ENCODE assay signal across 24 mouse cellular contexts in genomic region chr3:41676648-41677047, GRCm38 (mm10).
DNase-seq lines count a peak whose midpoint lies in the region; ATAC-seq and TF ChIP-seq lines count a peak whose summit lies in the region.
"Had no signal": no experiment of that assay in that cellular context is flagged by ENCODE, and none has a peak within 500 bp of the region (broad histone marks: within the 10 kb centered on the region; RNA-seq: fewer than 3 reads in every experiment).

No protein-coding gene starts in this region.

- H3K4me1 ChIP-seq in kidney, embryonic 14.5 days (ENCODE audit: control insufficient read depth, insufficient read depth, low read length): no peaks in the 10 kb centered on the region
- H3K4me1 ChIP-seq in kidney, postnatal 0 days (replicated peaks; ENCODE audit: insufficient read depth, low read length): no peaks in the 10 kb centered on the region
- no peaks in the 10 kb centered on the region for H3K4me1 ChIP-seq in kidney, adult 2 months (ENCODE audit: control insufficient read depth, insufficient read depth, low read length)
- H3K4me1 ChIP-seq in lung, embryonic 16.5 days (replicated peaks; ENCODE audit: control insufficient read depth, insufficient read depth, low read length): no peaks in the 10 kb centered on the region
- no peaks in the 10 kb centered on the region for H3K4me1 ChIP-seq in stomach, embryonic 16.5 days (ENCODE audit: control insufficient read depth, insufficient read depth, low read length)
- H3K4me1 ChIP-seq: forebrain, embryonic 10.5 days; forebrain, embryonic 13.5 days; heart, embryonic 10.5 days; heart, embryonic 13.5 days had no signal

- H3K4me2 ChIP-seq in kidney, embryonic 14.5 days (replicated peaks; ENCODE audit: low read depth, low read length): no peak overlapping the region
- no peak overlapping the region for H3K4me2 ChIP-seq in kidney, postnatal 0 days (ENCODE audit: low read length)
- H3K4me2 ChIP-seq in lung, embryonic 16.5 days (ENCODE audit: low read depth, low read length): no peak overlapping the region
- H3K4me2 ChIP-seq in stomach, embryonic 16.5 days (ENCODE audit: low read depth, low read length): no peak overlapping the region
- H3K4me2 ChIP-seq: forebrain, embryonic 13.5 days; heart, embryonic 13.5 days had no signal

- H3K27ac ChIP-seq in kidney, embryonic 14.5 days (ENCODE audit: low read depth, low read length): 0 out of 2 replicates have a peak overlapping the region, but pooled peaks have one; percentile 68
- H3K27ac ChIP-seq in kidney, postnatal 0 days: peak overlapping the region; percentile 60; the same call in 1 of the 2 replicates
- H3K27ac ChIP-seq in kidney, adult 2 months (ENCODE audit: insufficient read depth, low read depth, low read length): no peak overlapping the region
- H3K27ac ChIP-seq in lung, embryonic 16.5 days (ENCODE audit: low read length): no peak overlapping the region
- peak overlapping the region; percentile 1; the same call in 1 of the 2 replicates for H3K27ac ChIP-seq in stomach, embryonic 16.5 days (ENCODE audit: low read length)
- H3K27ac ChIP-seq: forebrain, embryonic 10.5 days; forebrain, embryonic 13.5 days; heart, adult 2 months; heart, embryonic 10.5 days; heart, embryonic 13.5 days had no signal

- TF ChIP-seq POLR2A in kidney, adult 2 months (IDR thresholded peaks at IDR 0.05; ENCODE audit: low read depth, low read length): no peak

- 59% methylated on average over 2 of the region's 2 CpGs for WGBS in kidney, embryonic 14.5 days
- WGBS in kidney, postnatal 0 days: 46% methylated on average over 2 of the region's 2 CpGs
- 78% methylated on average over 2 of the region's 2 CpGs for WGBS in kidney, adult 2 months
- WGBS in lung, embryonic 16.5 days: 59% methylated on average over 2 of the region's 2 CpGs
- WGBS in stomach, embryonic 16.5 days: 51% methylated on average over 2 of the region's 2 CpGs

- ATAC-seq in kidney, embryonic 14.5 days (ENCODE audit: low FRiP score, low TSS enrichment): peak; percentile 90
- ATAC-seq in kidney, postnatal 0 days (replicated peaks; ENCODE audit: low FRiP score, low read depth): peak; percentile 75
- peak; percentile 68 for ATAC-seq in lung, embryonic 16.5 days (ENCODE audit: low read depth)
- peak; percentile 72 for ATAC-seq in stomach, embryonic 16.5 days (ENCODE audit: insufficient read depth, low FRiP score)
- ATAC-seq: CD4-positive, CD25-positive, alpha-beta regulatory T cell, adult 4 months; forebrain, embryonic 13.5 days; forebrain, embryonic 16.5 days had no signal

- no peak for DNase-seq in kidney, adult 11 months
- peak; percentile 92 for DNase-seq in kidney, postnatal 0 days (ENCODE audit: low spot score)
- DNase-seq in kidney, adult 2 months: no peak
- DNase-seq in lung, postnatal 4 days: no peak
- no peak for DNase-seq in cerebellum, postnatal 14 days
- DNase-seq: adrenal gland, adult 2 months; adrenal gland, postnatal 14 days; cerebellum, adult 11 months; cerebellum, adult 2 months; cerebellum, adult 9-11 months; gastrocnemius, postnatal 10 days; gastrocnemius, postnatal 36 days; heart, adult 2 months; heart, postnatal 14 days; heart, postnatal 4 days had no signal

- TF ChIP-seq CTCF in kidney, postnatal 0 days (IDR thresholded peaks at IDR 0.05; ENCODE audit: low read depth): 0 out of 2 replicates have a peak, but pooled peaks have one; percentile 19
- no peak for TF ChIP-seq CTCF in kidney, adult 2 months (conservative IDR thresholded peaks at IDR 0.05; ENCODE audit: insufficient read depth, insufficient read length, low read depth, low read length)

- H3K9ac ChIP-seq in kidney, embryonic 14.5 days (ENCODE audit: low read depth, low read length): no peak overlapping the region
- no peak overlapping the region for H3K9ac ChIP-seq in kidney, postnatal 0 days (ENCODE audit: low read depth, low read length)
- no peak overlapping the region for H3K9ac ChIP-seq in lung, embryonic 16.5 days (ENCODE audit: low read length)
- no peak overlapping the region for H3K9ac ChIP-seq in stomach, embryonic 16.5 days (ENCODE audit: low read length)
- H3K9ac ChIP-seq: forebrain, embryonic 13.5 days; heart, embryonic 13.5 days had no signal

- no peaks in the 10 kb centered on the region for H3K27me3 ChIP-seq in kidney, embryonic 14.5 days (ENCODE audit: control insufficient read depth, insufficient read depth, low read length)
- no peaks in the 10 kb centered on the region for H3K27me3 ChIP-seq in kidney, postnatal 0 days (ENCODE audit: insufficient read depth, low read length)
- no peaks in the 10 kb centered on the region for H3K27me3 ChIP-seq in kidney, adult 2 months (replicated peaks; ENCODE audit: control insufficient read depth, insufficient read depth, low read length)
- no peaks in the 10 kb centered on the region for H3K27me3 ChIP-seq in lung, embryonic 16.5 days (ENCODE audit: control insufficient read depth, insufficient read depth, low read depth, low read length)
- H3K27me3 ChIP-seq in stomach, embryonic 16.5 days (ENCODE audit: control insufficient read depth, insufficient read depth, low read length): no peaks in the 10 kb centered on the region
- H3K27me3 ChIP-seq: forebrain, embryonic 13.5 days; heart, embryonic 13.5 days had no signal

- H3K4me3 ChIP-seq in kidney, embryonic 14.5 days (ENCODE audit: low read length): no peak overlapping the region
- no peak overlapping the region for H3K4me3 ChIP-seq in kidney, postnatal 0 days (replicated peaks; ENCODE audit: low read depth, low read length)
- H3K4me3 ChIP-seq in kidney, adult 2 months (ENCODE audit: insufficient read depth, low read depth, low read length): no peak overlapping the region
- no peak overlapping the region for H3K4me3 ChIP-seq in lung, embryonic 16.5 days (ENCODE audit: low read length)
- no peak overlapping the region for H3K4me3 ChIP-seq in stomach, embryonic 16.5 days (replicated peaks; ENCODE audit: low read length)
- H3K4me3 ChIP-seq: forebrain, embryonic 10.5 days; forebrain, embryonic 13.5 days; heart, adult 2 months; heart, embryonic 10.5 days; heart, embryonic 13.5 days had no signal

- H3K9me3 ChIP-seq in kidney, embryonic 14.5 days (ENCODE audit: control insufficient read depth, low read length): no peaks in the 10 kb centered on the region
- no peaks in the 10 kb centered on the region for H3K9me3 ChIP-seq in kidney, postnatal 0 days (replicated peaks; ENCODE audit: low read length)
- H3K9me3 ChIP-seq in lung, embryonic 16.5 days (ENCODE audit: control insufficient read depth, low read length): no peaks in the 10 kb centered on the region
- H3K9me3 ChIP-seq in stomach, embryonic 16.5 days (replicated peaks; ENCODE audit: control insufficient read depth, low read length): no peaks in the 10 kb centered on the region
- H3K9me3 ChIP-seq: forebrain, embryonic 10.5 days; forebrain, embryonic 13.5 days; heart, embryonic 10.5 days; heart, embryonic 13.5 days had no signal

- H3K36me3 ChIP-seq in kidney, embryonic 14.5 days (ENCODE audit: control insufficient read depth, insufficient read depth, low read length): peaks cover 2% of the 10 kb centered on the region; the same call in 1 of the 2 replicates
- H3K36me3 ChIP-seq in kidney, postnatal 0 days (ENCODE audit: insufficient read depth, low read length): peaks cover 4% of the 10 kb centered on the region; the same call in 1 of the 2 replicates
- no peaks in the 10 kb centered on the region for H3K36me3 ChIP-seq in kidney, adult 2 months (ENCODE audit: control insufficient read depth, insufficient read depth, low read length)
- no peaks in the 10 kb centered on the region for H3K36me3 ChIP-seq in lung, embryonic 16.5 days (ENCODE audit: control insufficient read depth, insufficient read depth, low read length)
- no peaks in the 10 kb centered on the region for H3K36me3 ChIP-seq in stomach, embryonic 16.5 days (ENCODE audit: control insufficient read depth, insufficient read depth, low read length)
- H3K36me3 ChIP-seq: heart, embryonic 10.5 days had no signal

Comparison
In these comparisons a context has a peak if more than half of its experiments do, and no peak if none do; other contexts are left out.
1. H3K27ac ChIP-seq: peak in kidney, embryonic 14.5 days (single experiment), kidney, postnatal 0 days (single experiment) and stomach, embryonic 16.5 days (single experiment); none in kidney, adult 2 months (single experiment) and lung, embryonic 16.5 days (single experiment).
2. Peak in every context shown above with its lines, with median percentiles within 50 percentile points of each other: ATAC-seq.